Mouse (Mus musculus) limb, embryonic 11.5 days (tissue): ENCODE results near the gene Psg27. TPM values are rescaled to one million over a fixed set of nuclear protein-coding genes. Genes with fewer than 3 reads are reported as not detected.

Experiments
- ATAC-seq: fragments of 200-750 bp; cut with Nextera tagmentation; 2 replicates; pipeline ENCODE4 v1.8.0; 2017; ENCODE audit warnings: low read depth; ENCODE audit not compliant: insufficient number of reproducible peaks, low FRiP score, low TSS enrichment
- DNase-seq: peaks from one replicate; pipeline ENCODE4 v3.0.0-alpha.2; 2015; ENCODE audit warnings: low spot score
- H3K27ac ChIP-seq: fragments of 300-500 bp; sonication (generic); replicated peaks from 2 replicates; pipeline ENCODE4 v1.5.1; 2014; ENCODE audit warnings: low read depth, mild to moderate bottlenecking, low read length
- H3K27me3 ChIP-seq: fragments of 300-500 bp; sonication (generic); 2 replicates; pipeline ENCODE4 v1.6.1; 2014; ENCODE audit warnings: mild to moderate bottlenecking, low read length, mixed read lengths; ENCODE audit not compliant: control insufficient read depth, insufficient read depth
- H3K36me3 ChIP-seq: fragments of 300-500 bp; sonication (generic); 2 replicates; pipeline ENCODE4 v1.6.1; 2014; ENCODE audit warnings: mild to moderate bottlenecking, low read length, moderate library complexity, mixed read lengths; ENCODE audit not compliant: control insufficient read depth, insufficient read depth
- H3K4me1 ChIP-seq: fragments of 300-500 bp; sonication (generic); 2 replicates; pipeline ENCODE4 v1.6.1; 2014; ENCODE audit warnings: low read length, mixed read lengths; ENCODE audit not compliant: control insufficient read depth, insufficient read depth
- H3K4me2 ChIP-seq: fragments of 300-500 bp; sonication (generic); 2 replicates; pipeline ENCODE4 v1.6.1; 2014; ENCODE audit warnings: low read depth, mild to moderate bottlenecking, moderate library complexity; ENCODE audit not compliant: severe bottlenecking
- H3K4me3 ChIP-seq: fragments of 300-500 bp; sonication (generic); 2 replicates; pipeline ENCODE4 v1.5.1; 2014; ENCODE audit warnings: low read depth, low read length
- H3K9ac ChIP-seq: fragments of 300-500 bp; sonication (generic); 2 replicates; pipeline ENCODE4 v1.6.1; 2014; ENCODE audit warnings: mild to moderate bottlenecking, low read length
- H3K9me3 ChIP-seq: fragments of 300-500 bp; sonication (generic); 2 replicates; pipeline ENCODE4 v1.6.1; 2016; ENCODE audit warnings: low read length; ENCODE audit not compliant: control insufficient read depth
- WGBS: fragments of 180-500 bp; shearing (Covaris S2); extraction: QIAGEN DNeasy Blood & Tissue Kit; methylation state at CpG from one replicate; pipeline ENCODE4 v1.1.7; 2014; 5-methylcytosine and 5-hydroxymethylcytosine counted together
- polyA plus RNA-seq: library from polyadenylated mRNA; unstranded; fragments of >200 nt; fragmentation: Nextera tagmentation; extraction: Ambion mirVana; gene quantifications from 2 replicates; pipeline ENCODE4 v1.2.1, GENCODE M21; 2014

Psg27 gene
- polyA plus RNA-seq, 1 experiment from 2014 or later, result not detected

DNA sequence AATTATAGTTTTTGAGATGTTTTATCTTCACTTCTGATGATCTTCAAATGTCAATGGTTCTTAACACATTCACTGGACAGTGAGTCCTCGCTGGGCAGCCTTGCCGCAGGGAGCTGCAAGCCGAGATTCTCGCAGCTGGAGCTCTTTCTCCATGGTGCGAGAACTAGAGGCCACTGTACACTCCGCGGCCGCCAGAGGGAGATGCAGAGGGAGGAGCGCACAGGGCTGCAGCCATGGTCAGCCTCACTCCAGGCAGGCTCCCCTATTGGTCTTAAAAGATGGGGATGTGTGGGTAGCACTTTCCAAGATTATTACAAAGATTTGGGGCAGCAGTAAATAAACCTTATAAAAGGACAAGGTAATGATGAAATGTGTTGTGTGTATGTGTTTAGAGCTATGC lies 55.6 kb downstream of the Psg27 start:
- H3K36me3 ChIP-seq, result no peaks in the 10 kb centered on the region
- H3K4me2 ChIP-seq, result no peak overlapping the region
- H3K4me1 ChIP-seq, result no peaks in the 10 kb centered on the region
- H3K27me3 ChIP-seq, result no peaks in the 10 kb centered on the region
- ATAC-seq, result no peak
- no peak overlapping the region for H3K9ac ChIP-seq
- no peak overlapping the region for H3K27ac ChIP-seq
- H3K4me3 ChIP-seq, result no peak overlapping the region
- H3K9me3 ChIP-seq, result no peaks in the 10 kb centered on the region
- 26% methylated on average over 9 of the region's 9 CpGs for WGBS
- DNase-seq, result peak; percentile 40

Other genes starting within 250 kb of the Psg27 start
- not detected in 2 replicates for gene Psg18, start 212.3 kb downstream of the Psg27 start, polyA plus RNA-seq
- not detected in 2 replicates for gene Psg28, start 135.3 kb downstream of the Psg27 start, polyA plus RNA-seq
- gene Psg26, start 83.1 kb downstream of the Psg27 start, polyA plus RNA-seq, result not detected in 2 replicates
- gene Psg25, start 35.0 kb downstream of the Psg27 start, polyA plus RNA-seq, result not detected in 2 replicates
- not detected in 2 replicates for gene Psg23, start 49.2 kb upstream of the Psg27 start, polyA plus RNA-seq
- gene Psg21, start 89.4 kb upstream of the Psg27 start, polyA plus RNA-seq, result not detected in 2 replicates
- gene Psg20, start 118.9 kb upstream of the Psg27 start, polyA plus RNA-seq, result not detected in 2 replicates
- gene Psg22, start 150.8 kb upstream of the Psg27 start, polyA plus RNA-seq, result not detected in 2 replicates
- not detected in 2 replicates for gene Psg19, start 231.2 kb upstream of the Psg27 start, polyA plus RNA-seq